Mouse (Mus musculus) embryonic facial prominence, embryonic 14.5 days (tissue): ENCODE results near the gene Pvr. TPM values are rescaled to one million over a fixed set of nuclear protein-coding genes. Genes with fewer than 3 reads are reported as not detected.

ENCODE experiments used
- ATAC-seq: fragments of 200-750 bp; cut with Nextera tagmentation; 2 replicates; pipeline ENCODE4 v1.8.0; 2017; ENCODE audit warnings: low read depth, moderate number of reproducible peaks, moderate TSS enrichment
- DNase-seq: peaks from one replicate; pipeline ENCODE4 v3.0.0-alpha.2; 2015; ENCODE audit warnings: low spot score
- H3K27ac ChIP-seq: fragments of 300-500 bp; sonication (generic); replicated peaks from 2 replicates; pipeline ENCODE4 v1.5.1; 2014; ENCODE audit warnings: low read depth, mild to moderate bottlenecking, low read length, moderate library complexity
- H3K27me3 ChIP-seq: fragments of 300-500 bp; sonication (generic); replicated peaks from 2 replicates; pipeline ENCODE4 v1.6.1; 2014; ENCODE audit warnings: low read length; ENCODE audit not compliant: control insufficient read depth, insufficient read depth
- H3K36me3 ChIP-seq: fragments of 300-500 bp; sonication (generic); 2 replicates; pipeline ENCODE4 v1.6.1; 2014; ENCODE audit warnings: low read length, mixed read lengths; ENCODE audit not compliant: control insufficient read depth, insufficient read depth
- H3K4me1 ChIP-seq: fragments of 300-500 bp; sonication (generic); 2 replicates; pipeline ENCODE4 v1.6.1; 2014; ENCODE audit warnings: antibody characterized with exemption, low read length; ENCODE audit not compliant: control insufficient read depth, insufficient read depth
- H3K4me2 ChIP-seq: fragments of 300-500 bp; sonication (generic); 2 replicates; pipeline ENCODE4 v1.6.1; 2014; ENCODE audit warnings: low read depth, mild to moderate bottlenecking, low read length, moderate library complexity, mixed read lengths
- H3K4me3 ChIP-seq: fragments of 300-500 bp; sonication (generic); 2 replicates; pipeline ENCODE4 v1.5.1; 2014; ENCODE audit warnings: low read depth, mild to moderate bottlenecking, low read length
- H3K9ac ChIP-seq: fragments of 300-500 bp; sonication (generic); 2 replicates; pipeline ENCODE4 v1.6.1; 2014; ENCODE audit warnings: low read depth, mild to moderate bottlenecking, low read length, moderate library complexity, mixed read lengths
- H3K9me3 ChIP-seq: fragments of 300-500 bp; sonication (generic); 2 replicates; pipeline ENCODE4 v1.6.1; 2016; ENCODE audit warnings: low read length; ENCODE audit not compliant: control insufficient read depth
- WGBS: fragments of 180-500 bp; shearing (Covaris S2); extraction: QIAGEN DNeasy Blood & Tissue Kit; methylation state at CpG from one replicate; pipeline ENCODE4 v1.1.7; 2014; 5-methylcytosine and 5-hydroxymethylcytosine counted together
- polyA plus RNA-seq: library from polyadenylated mRNA; unstranded; fragments of >200 nt; fragmentation: Nextera tagmentation; extraction: Ambion mirVana; gene quantifications from 2 replicates; pipeline ENCODE4 v1.2.1, GENCODE M21; 2014

The Pvr gene
- polyA plus RNA-seq, 1 experiment from 2014 or later: 10.2 TPM

DNA sequence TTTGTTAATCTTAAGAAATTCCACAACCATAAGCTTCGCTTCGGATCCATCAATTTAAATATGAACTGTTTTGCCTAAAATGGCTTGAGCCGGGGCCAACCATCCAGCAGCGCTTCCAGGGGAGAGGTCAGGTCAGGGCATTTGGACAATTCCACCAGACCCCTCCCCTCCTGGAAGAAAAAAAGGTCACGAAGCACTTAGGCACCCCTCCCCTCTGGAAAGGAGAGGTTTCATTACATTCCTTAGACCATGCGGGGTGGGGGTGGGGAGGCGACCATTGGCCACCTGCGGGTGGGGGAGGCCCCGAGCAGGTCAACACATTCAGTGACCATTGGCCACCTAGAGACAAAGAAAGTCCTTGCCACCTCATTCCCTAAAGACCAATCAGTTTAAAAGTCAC is 32.1 kb upstream of the Pvr start:
- 47% methylated on average over 9 of the region's 9 CpGs for WGBS
- no peaks in the 10 kb centered on the region for H3K27me3 ChIP-seq
- H3K27ac ChIP-seq: no peak overlapping the region
- no peak overlapping the region for H3K4me2 ChIP-seq
- no peak overlapping the region for H3K9ac ChIP-seq
- H3K4me3 ChIP-seq: no peak overlapping the region
- H3K4me1 ChIP-seq: no peaks in the 10 kb centered on the region
- DNase-seq (no peak), ATAC-seq (no peak)
- no peaks in the 10 kb centered on the region for H3K36me3 ChIP-seq
- H3K9me3 ChIP-seq: no peaks in the 10 kb centered on the region

DNA sequence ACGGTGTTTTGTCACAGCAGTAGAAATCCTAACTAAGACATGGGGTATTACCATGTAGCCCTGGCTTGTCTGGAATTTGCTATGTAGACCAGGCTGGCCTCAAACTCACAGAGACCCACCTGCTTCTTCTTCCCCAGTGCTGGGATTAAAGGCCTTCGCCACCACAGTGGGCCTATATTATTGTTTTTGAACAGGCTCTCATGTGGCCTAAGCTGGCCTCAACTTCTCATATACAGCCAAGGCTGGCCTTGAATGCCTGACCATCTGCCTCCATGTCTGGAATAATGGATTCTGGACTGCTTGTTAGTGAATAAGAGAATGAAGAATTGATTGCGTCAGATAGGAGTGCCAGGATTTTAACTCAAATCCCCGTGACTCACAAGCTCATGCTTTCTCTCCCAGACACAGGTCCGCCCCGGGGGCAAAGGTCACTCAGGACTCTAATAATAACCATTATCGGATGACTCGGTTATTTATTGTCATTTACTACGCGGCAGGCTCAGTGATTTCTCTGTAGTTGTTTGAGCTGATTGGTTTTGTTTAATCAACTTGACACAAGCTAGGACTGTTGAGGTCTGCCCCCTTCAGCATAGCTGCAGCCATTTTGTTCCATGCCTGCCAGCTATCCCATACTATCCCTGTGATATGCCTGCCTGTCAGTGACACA is 31.5 kb upstream of the Pvr start:
- Histone ChIP-seq H3K27ac (no peak overlapping the region), H3K4me3 (no peak overlapping the region)
- WGBS: 53% methylated on average over 10 of the region's 10 CpGs

GRCm38 (mm10) chr7:19950589-19950988 is 29.6 kb upstream of the Pvr start, which contains the start of gene Igsf23:
Igsf23 (minus strand) TSS chr7:19950756.
- DNase-seq (no peak), ATAC-seq (no peak)
- Histone ChIP-seq H3K9ac (no peak within 1 kb of the TSS), H3K4me3 (no peak within 1 kb of the TSS), H3K9me3 (no peaks in the 10 kb centered on the region), H3K27me3 (no peaks in the 10 kb centered on the region), H3K4me2 (no peak within 1 kb of the TSS), H3K27ac (no peak within 1 kb of the TSS), H3K36me3 (no peaks in the 10 kb centered on the region), H3K4me1 (no peaks in the 10 kb centered on the region)
- whole genome bisulfite sequencing: 49% methylated on average over 9 of the region's 9 CpGs

More for the DNA sequence above, 31.5 kb upstream of the Pvr start:
- DNase-seq (no peak), ATAC-seq (no peak)
- H3K4me2 ChIP-seq: no peak overlapping the region
- H3K9ac ChIP-seq: no peak overlapping the region
- no peaks in the 10 kb centered on the region for H3K4me1 ChIP-seq
- H3K36me3 ChIP-seq: no peaks in the 10 kb centered on the region
- H3K9me3 ChIP-seq: no peaks in the 10 kb centered on the region
- H3K27me3 ChIP-seq: no peaks in the 10 kb centered on the region

DNA sequence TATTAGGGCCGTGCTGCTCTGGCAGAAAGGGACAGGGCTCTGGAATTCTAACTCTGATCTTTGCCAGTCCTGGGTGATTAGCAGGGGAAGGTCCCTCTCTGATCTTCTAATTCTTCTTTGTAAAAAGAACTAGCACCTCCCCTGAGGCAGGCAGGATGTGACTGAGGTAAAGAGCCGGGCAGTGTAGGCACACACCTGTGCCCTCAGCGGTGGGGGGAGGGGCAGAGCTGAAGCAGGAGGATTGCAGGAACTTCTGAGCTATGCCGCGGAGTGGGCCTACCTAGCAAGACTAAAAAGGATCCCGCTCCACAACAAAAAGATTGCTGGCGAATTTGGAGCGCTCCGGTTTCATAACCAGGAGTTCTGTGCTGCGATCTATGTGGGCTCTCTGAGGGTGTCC is 29.0 kb upstream of the Pvr start:
- Histone ChIP-seq H3K4me1 (no peaks in the 10 kb centered on the region), H3K36me3 (no peaks in the 10 kb centered on the region), H3K4me2 (no peak overlapping the region), H3K27ac (no peak overlapping the region), H3K27me3 (no peaks in the 10 kb centered on the region), H3K4me3 (no peak overlapping the region), H3K9ac (no peak overlapping the region), H3K9me3 (no peaks in the 10 kb centered on the region)
- WGBS: 61% methylated on average over 10 of the region's 10 CpGs
- DNase-seq: no peak
- ATAC-seq: no peak

DNA sequence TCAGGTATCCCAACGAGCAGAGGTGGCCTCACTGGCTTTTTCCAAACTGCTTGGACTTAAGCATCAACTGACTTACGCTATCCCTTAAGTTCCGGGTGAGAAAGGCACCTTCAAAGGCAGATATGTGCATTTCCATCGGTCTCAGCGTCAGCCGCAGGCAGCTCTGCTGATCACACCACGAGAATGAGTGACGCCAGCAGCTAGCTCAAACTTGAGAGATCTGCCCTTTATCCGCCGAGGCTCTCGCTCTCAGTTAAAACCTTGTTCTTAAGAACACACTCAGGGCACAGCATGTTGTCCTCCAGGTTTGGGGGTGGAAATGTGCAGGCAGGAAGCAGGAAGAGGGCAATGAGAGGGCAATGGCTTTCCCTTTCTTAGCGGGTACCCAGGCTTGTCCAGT is 28.0 kb upstream of the Pvr start:
- Histone ChIP-seq H3K4me3 (no peak overlapping the region), H3K9ac (no peak overlapping the region), H3K27ac (no peak overlapping the region), H3K27me3 (no peaks in the 10 kb centered on the region), H3K36me3 (no peaks in the 10 kb centered on the region), H3K4me2 (no peak overlapping the region), H3K4me1 (no peaks in the 10 kb centered on the region), H3K9me3 (no peaks in the 10 kb centered on the region)
- WGBS: 74% methylated on average over 12 of the region's 12 CpGs
- DNase-seq (no peak), ATAC-seq (no peak)

DNA sequence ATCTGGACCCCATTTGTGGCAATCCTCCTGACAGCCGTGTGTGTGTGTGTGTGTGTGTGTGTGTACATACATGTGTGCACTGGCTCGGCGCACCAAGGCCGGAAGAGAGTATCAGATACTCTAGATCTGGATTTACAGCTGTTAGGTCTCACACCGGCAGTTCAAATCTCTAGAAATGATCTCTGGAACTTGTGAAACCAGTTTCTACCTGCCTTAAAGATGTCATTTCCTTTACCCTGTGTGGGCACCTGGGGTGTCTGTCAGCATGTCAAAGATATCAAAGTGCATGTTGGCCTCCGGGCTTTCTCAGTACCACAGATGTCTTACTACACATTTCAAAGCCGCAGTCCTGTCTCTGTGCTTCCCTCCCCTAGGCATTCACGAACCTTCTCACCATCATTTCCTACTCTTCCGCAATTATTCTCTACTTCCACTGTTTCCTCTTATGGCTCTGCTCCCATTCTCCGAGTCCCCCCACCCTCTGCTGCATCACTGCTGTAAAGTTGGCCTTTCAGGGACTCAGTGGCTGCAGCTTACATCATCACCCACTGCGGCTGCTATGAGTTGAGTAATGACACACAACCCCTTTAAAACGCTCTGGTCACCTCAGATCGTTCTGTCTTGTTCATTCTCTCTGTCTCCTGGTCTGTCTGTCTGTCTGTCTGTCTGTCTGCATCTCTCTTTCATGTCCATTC is 25.0 kb upstream of the Pvr start:
- no peaks in the 10 kb centered on the region for H3K27me3 ChIP-seq
- no peak overlapping the region for H3K27ac ChIP-seq
- no peaks in the 10 kb centered on the region for H3K4me1 ChIP-seq
- H3K9ac ChIP-seq: no peak overlapping the region
- ATAC-seq (peak; percentile 18; the same call in 1 of the 2 replicates), DNase-seq (peak; percentile 40)
- no peaks in the 10 kb centered on the region for H3K36me3 ChIP-seq
- H3K4me3 ChIP-seq: no peak overlapping the region
- 78% methylated on average over 13 of the region's 13 CpGs for WGBS
- no peak overlapping the region for H3K4me2 ChIP-seq
- no peaks in the 10 kb centered on the region for H3K9me3 ChIP-seq

- Histone ChIP-seq H3K4me1 (no peaks in the 10 kb centered on the region), H3K9me3 (no peaks in the 10 kb centered on the region), H3K9ac (no peak overlapping the region), H3K27me3 (no peaks in the 10 kb centered on the region), H3K4me2 (no peak overlapping the region), H3K27ac (no peak overlapping the region), H3K4me3 (no peak overlapping the region), H3K36me3 (no peaks in the 10 kb centered on the region)
- 93% methylated on average over 5 of the region's 5 CpGs for whole genome bisulfite sequencing
- DNase-seq (no peak), ATAC-seq (no peak)
Measured at GRCm38 (mm10) chr7:19945201-19945600, 24.2 kb upstream of the Pvr start.

GRCm38 (mm10) chr7:19944709-19945108 is 23.7 kb upstream of the Pvr start:
- no peak overlapping the region for H3K9ac ChIP-seq
- DNase-seq: no peak
- H3K9me3 ChIP-seq: no peaks in the 10 kb centered on the region
- 90% methylated on average over 8 of the region's 8 CpGs for WGBS
- H3K27ac ChIP-seq: no peak overlapping the region
- no peaks in the 10 kb centered on the region for H3K36me3 ChIP-seq
- H3K27me3 ChIP-seq: no peaks in the 10 kb centered on the region
- H3K4me3 ChIP-seq: no peak overlapping the region
- H3K4me2 ChIP-seq: no peak overlapping the region
- H3K4me1 ChIP-seq: no peaks in the 10 kb centered on the region
- ATAC-seq: no peak

DNA sequence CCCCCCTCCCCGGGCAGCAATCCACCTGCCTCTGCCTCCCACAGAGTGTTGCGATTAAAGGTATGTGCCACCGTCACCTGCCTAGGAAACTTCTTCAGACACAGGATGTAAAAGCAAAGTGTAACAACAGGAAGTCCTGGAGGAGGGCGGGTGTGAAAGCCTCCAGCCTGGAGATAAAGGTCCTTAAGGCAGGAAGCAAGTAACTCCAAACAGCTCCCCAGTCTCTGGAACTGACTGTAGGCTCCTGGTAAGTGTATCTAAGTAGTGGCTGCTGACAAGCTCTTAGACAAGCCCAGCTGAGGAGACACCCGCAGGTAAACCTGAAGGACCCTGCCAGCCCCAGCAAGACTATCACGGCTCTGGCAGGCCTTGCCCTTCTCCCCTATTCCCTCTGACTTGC is 19.3 kb upstream of the Pvr start:
- no peak overlapping the region for H3K27ac ChIP-seq
- H3K4me2 ChIP-seq: no peak overlapping the region
- WGBS: 43% methylated on average over 5 of the region's 6 CpGs
- no peak for DNase-seq
- H3K9ac ChIP-seq: no peak overlapping the region
- H3K4me3 ChIP-seq: no peak overlapping the region
- H3K27me3 ChIP-seq: no peaks in the 10 kb centered on the region
- H3K4me1 ChIP-seq: no peaks in the 10 kb centered on the region
- no peak for ATAC-seq
- H3K9me3 ChIP-seq: no peaks in the 10 kb centered on the region
- no peaks in the 10 kb centered on the region for H3K36me3 ChIP-seq
